Mouse (Mus musculus) stomach, embryonic 14.5 days (tissue): ENCODE measurements around the gene 4930442H23Rik. TPM values are rescaled to one million over a fixed set of nuclear protein-coding genes. Genes with fewer than 3 reads are reported as not detected.

Experiments
- ATAC-seq: fragments of 200-750 bp; cut with Nextera tagmentation; 2 replicates; pipeline ENCODE4 v1.8.0; 2017; ENCODE audit warnings: low read depth, moderate TSS enrichment; ENCODE audit not compliant: insufficient number of reproducible peaks, insufficient read depth, low FRiP score
- H3K27ac ChIP-seq: fragments of 300-500 bp; sonication (generic); 2 replicates; pipeline ENCODE4 v1.5.1; 2014; ENCODE audit warnings: mild to moderate bottlenecking, low read length, moderate library complexity, mixed read lengths
- H3K27me3 ChIP-seq: fragments of 300-500 bp; sonication (generic); 2 replicates; pipeline ENCODE4 v1.6.1; 2014; ENCODE audit warnings: low read length, control low read depth, mixed read lengths; ENCODE audit not compliant: control insufficient read depth, insufficient read depth
- H3K36me3 ChIP-seq: fragments of 300-500 bp; sonication (generic); 2 replicates; pipeline ENCODE4 v1.6.1; 2014; ENCODE audit warnings: mild to moderate bottlenecking, control low read depth, low read length, moderate library complexity, mixed read lengths; ENCODE audit not compliant: control insufficient read depth, insufficient read depth
- H3K4me1 ChIP-seq: fragments of 300-500 bp; sonication (generic); 2 replicates; pipeline ENCODE4 v1.6.1; 2014; ENCODE audit warnings: low read length, control low read depth, mixed read lengths; ENCODE audit not compliant: control insufficient read depth, insufficient read depth
- H3K4me2 ChIP-seq: fragments of 300-500 bp; sonication (generic); replicated peaks from 2 replicates; pipeline ENCODE4 v1.6.1; 2014; ENCODE audit warnings: low read depth, low read length, control low read depth
- H3K4me3 ChIP-seq: fragments of 300-500 bp; sonication (generic); 2 replicates; pipeline ENCODE4 v1.5.1; 2014; ENCODE audit warnings: low read depth, low read length, control low read depth
- H3K9ac ChIP-seq: fragments of 300-500 bp; sonication (generic); replicated peaks from 2 replicates; pipeline ENCODE4 v1.6.1; 2014; ENCODE audit warnings: low read depth, mild to moderate bottlenecking, control low read depth, low read length, moderate library complexity, mixed read lengths
- H3K9me3 ChIP-seq: fragments of 300-500 bp; sonication (generic); 2 replicates; pipeline ENCODE4 v1.6.1; 2016; ENCODE audit warnings: low read depth, low read length, control low read depth; ENCODE audit not compliant: control insufficient read depth
- WGBS: fragments of 180-500 bp; shearing (Covaris S2); extraction: QIAGEN DNeasy Blood & Tissue Kit; methylation state at CpG from one replicate; pipeline ENCODE4 v1.1.7; 2014; 5-methylcytosine and 5-hydroxymethylcytosine counted together
- polyA plus RNA-seq: library from polyadenylated mRNA; unstranded; fragments of >200 nt; fragmentation: Nextera tagmentation; extraction: Ambion mirVana; gene quantifications from 2 replicates; pipeline ENCODE4 v1.2.1, GENCODE M21; 2014

The 4930442H23Rik gene
- polyA plus RNA-seq, 1 experiment from 2014 or later = not detected

GRCm38 (mm10) chr10:81143845-81144437, 39.7 kb downstream of the 4930442H23Rik start:
- no peak for ATAC-seq
- WGBS = 94% methylated on average over 52 of the region's 52 CpGs
- Histone ChIP-seq H3K4me1 (peaks cover 39% of the 10 kb centered on the region), H3K9ac (no peak overlapping the region), H3K4me3 (no peak overlapping the region), H3K4me2 (no peak overlapping the region), H3K9me3 (no peaks in the 10 kb centered on the region), H3K27ac (no peak overlapping the region), H3K36me3 (peaks cover 55% of the 10 kb centered on the region), H3K27me3 (no peaks in the 10 kb centered on the region)

GRCm38 (mm10) chr10:81143157-81143633, 40.5 kb downstream of the 4930442H23Rik start:
- peaks cover 47% of the 10 kb centered on the region for H3K36me3 ChIP-seq
- no peak for ATAC-seq
- no peak overlapping the region for H3K4me2 ChIP-seq
- no peaks in the 10 kb centered on the region for H3K9me3 ChIP-seq
- no peak overlapping the region for H3K4me3 ChIP-seq
- no peak overlapping the region for H3K27ac ChIP-seq
- whole genome bisulfite sequencing = 96% methylated on average over 7 of the region's 7 CpGs
- no peak overlapping the region for H3K9ac ChIP-seq
- no peaks in the 10 kb centered on the region for H3K27me3 ChIP-seq
- peaks cover 44% of the 10 kb centered on the region for H3K4me1 ChIP-seq

- Histone ChIP-seq H3K9me3 (no peaks in the 10 kb centered on the region), H3K4me2 (no peak overlapping the region), H3K27ac (peak overlapping the region; percentile 44; the same call in 1 of the 2 replicates), H3K9ac (no peak overlapping the region), H3K4me3 (no peak overlapping the region), H3K36me3 (peaks cover 41% of the 10 kb centered on the region), H3K4me1 (peaks cover 44% of the 10 kb centered on the region), H3K27me3 (no peaks in the 10 kb centered on the region)
- 75% methylated on average over 5 of the region's 5 CpGs for WGBS
- ATAC-seq = no peak
These were observed 41.1 kb downstream of the 4930442H23Rik start for GRCm38 (mm10) chr10:81142551-81142981.

GRCm38 (mm10) chr10:81141455-81142210, 42.0 kb downstream of the 4930442H23Rik start:
- H3K36me3 ChIP-seq = peaks cover 32% of the 10 kb centered on the region
- H3K4me3 ChIP-seq = no peak overlapping the region
- WGBS = 68% methylated on average over 7 of the region's 7 CpGs
- H3K9me3 ChIP-seq = no peaks in the 10 kb centered on the region
- peak overlapping the region; percentile 56; the same call in 1 of the 2 replicates for H3K27ac ChIP-seq
- peaks cover 42% of the 10 kb centered on the region for H3K4me1 ChIP-seq
- H3K9ac ChIP-seq = no peak overlapping the region
- peak overlapping the region; percentile 93; the same call in 1 of the 2 replicates for H3K4me2 ChIP-seq
- no peak for ATAC-seq
- H3K27me3 ChIP-seq = no peaks in the 10 kb centered on the region

GRCm38 (mm10) chr10:81140717-81141454, 42.8 kb downstream of the 4930442H23Rik start:
- Histone ChIP-seq H3K27ac (peak overlapping the region; percentile 56; the same call in 1 of the 2 replicates), H3K4me2 (peak overlapping the region; percentile 93), H3K4me3 (peak overlapping the region; percentile 94), H3K9ac (0 out of 2 replicates have a peak overlapping the region, but pooled peaks have one; percentile 11), H3K9me3 (no peaks in the 10 kb centered on the region), H3K36me3 (peaks cover 25% of the 10 kb centered on the region), H3K27me3 (no peaks in the 10 kb centered on the region), H3K4me1 (peaks cover 39% of the 10 kb centered on the region)
- 42% methylated on average over 10 of the region's 10 CpGs for WGBS
- ATAC-seq = no peak

GRCm38 (mm10) chr10:81140005-81140404, 43.6 kb downstream of the 4930442H23Rik start:
- Histone ChIP-seq H3K4me3 (peak overlapping the region; percentile 94; the same call in 1 of the 2 replicates), H3K9ac (no peak overlapping the region; the same call in 1 of the 2 replicates), H3K27me3 (no peaks in the 10 kb centered on the region), H3K36me3 (peaks cover 16% of the 10 kb centered on the region), H3K9me3 (no peaks in the 10 kb centered on the region), H3K27ac (peak overlapping the region; percentile 56), H3K4me2 (peak overlapping the region; percentile 93), H3K4me1 (peaks cover 47% of the 10 kb centered on the region)
- ATAC-seq = no peak
- 43% methylated on average over 8 of the region's 8 CpGs for WGBS

GRCm38 (mm10) chr10:81139529-81139846, 44.2 kb downstream of the 4930442H23Rik start:
- Histone ChIP-seq H3K4me3 (peak overlapping the region; percentile 94; the same call in 1 of the 2 replicates), H3K9me3 (no peaks in the 10 kb centered on the region), H3K9ac (no peak overlapping the region; the same call in 1 of the 2 replicates), H3K27ac (peak overlapping the region; percentile 56; the same call in 1 of the 2 replicates), H3K4me1 (peaks cover 49% of the 10 kb centered on the region), H3K36me3 (peaks cover 11% of the 10 kb centered on the region), H3K4me2 (peak overlapping the region; percentile 93), H3K27me3 (no peaks in the 10 kb centered on the region; the same call in 1 of the 2 replicates)
- 72% methylated on average over 4 of the region's 4 CpGs for WGBS
- no peak for ATAC-seq
